Mouse (Mus musculus) embryonic facial prominence, embryonic 12.5 days (tissue): ENCODE results near the gene Trcg1. TPM values are rescaled to one million over a fixed set of nuclear protein-coding genes. Genes with fewer than 3 reads are reported as not detected.

Experiments used
- ATAC-seq: fragments of 200-750 bp; cut with Nextera tagmentation; 2 replicates; pipeline ENCODE4 v1.8.0; 2017; ENCODE audit not compliant: insufficient number of reproducible peaks, insufficient read depth, low FRiP score, low TSS enrichment
- H3K27ac ChIP-seq: fragments of 300-500 bp; sonication (generic); 2 replicates; pipeline ENCODE4 v1.5.1; 2016; ENCODE audit warnings: mild to moderate bottlenecking
- H3K27me3 ChIP-seq: fragments of 300-500 bp; sonication (generic); 2 replicates; pipeline ENCODE4 v1.6.1; 2016; ENCODE audit warnings: mild to moderate bottlenecking, moderate library complexity
- H3K36me3 ChIP-seq: fragments of 300-500 bp; sonication (generic); 2 replicates; pipeline ENCODE4 v1.6.1; 2016; ENCODE audit warnings: mild to moderate bottlenecking
- H3K4me1 ChIP-seq: fragments of 300-500 bp; sonication (generic); 2 replicates; pipeline ENCODE4 v1.6.1; 2016
- H3K4me2 ChIP-seq: fragments of 300-500 bp; sonication (generic); replicated peaks from 2 replicates; pipeline ENCODE4 v1.6.1; 2016; ENCODE audit warnings: mild to moderate bottlenecking, moderate library complexity
- H3K4me3 ChIP-seq: fragments of 300-500 bp; sonication (generic); 2 replicates; pipeline ENCODE4 v1.5.1; 2016; ENCODE audit warnings: mild to moderate bottlenecking
- H3K9ac ChIP-seq: fragments of 300-500 bp; sonication (generic); 2 replicates; pipeline ENCODE4 v1.6.1; 2016; ENCODE audit warnings: mild to moderate bottlenecking, moderate library complexity
- H3K9me3 ChIP-seq: fragments of 300-500 bp; sonication (generic); 2 replicates; pipeline ENCODE4 v1.6.1; 2016; ENCODE audit warnings: mild to moderate bottlenecking, moderate library complexity
- WGBS: fragments of 180-500 bp; shearing (Covaris S2); methylation state at CpG from one replicate; pipeline ENCODE4 v1.1.7; 2016; 5-methylcytosine and 5-hydroxymethylcytosine counted together
- polyA plus RNA-seq: library from polyadenylated mRNA; unstranded; fragments of >200 nt; fragmentation: Nextera tagmentation; extraction: Ambion mirVana; gene quantifications from 2 replicates; pipeline ENCODE4 v1.2.1, GENCODE M21; 2016

Gene Trcg1
- polyA plus RNA-seq, 1 experiment from 2014 or later: not detected

DNA sequence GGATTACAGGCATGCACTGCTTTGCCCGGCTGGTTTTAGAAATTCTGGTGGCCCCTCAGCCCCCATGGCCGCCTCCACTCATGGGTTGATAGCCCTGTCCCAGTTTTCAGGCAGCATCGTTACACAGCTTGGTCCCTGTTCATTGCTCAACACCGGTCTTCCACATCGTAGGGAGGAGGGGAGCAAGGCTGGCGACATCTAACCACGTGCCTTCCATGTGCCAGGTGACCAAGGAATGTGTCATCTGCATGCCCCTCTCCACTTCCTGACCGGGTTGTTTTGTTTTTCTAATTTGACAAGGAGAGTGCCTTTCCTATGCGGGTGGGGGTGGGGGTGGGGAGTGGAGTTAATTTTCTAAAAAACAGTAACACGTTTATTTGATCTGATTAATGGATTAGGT, 31.7 kb downstream of the Trcg1 start:
- Histone ChIP-seq H3K4me3 (no peak overlapping the region), H3K9me3 (no peaks in the 10 kb centered on the region), H3K4me2 (no peak overlapping the region), H3K9ac (no peak overlapping the region), H3K27me3 (0 out of 2 replicates have a peak, but pooled peaks cover 7% of the 10 kb centered on the region), H3K36me3 (no peaks in the 10 kb centered on the region), H3K27ac (no peak overlapping the region), H3K4me1 (peaks cover 27% of the 10 kb centered on the region)
- no peak for ATAC-seq
- WGBS: 23% methylated on average over 10 of the region's 10 CpGs

DNA sequence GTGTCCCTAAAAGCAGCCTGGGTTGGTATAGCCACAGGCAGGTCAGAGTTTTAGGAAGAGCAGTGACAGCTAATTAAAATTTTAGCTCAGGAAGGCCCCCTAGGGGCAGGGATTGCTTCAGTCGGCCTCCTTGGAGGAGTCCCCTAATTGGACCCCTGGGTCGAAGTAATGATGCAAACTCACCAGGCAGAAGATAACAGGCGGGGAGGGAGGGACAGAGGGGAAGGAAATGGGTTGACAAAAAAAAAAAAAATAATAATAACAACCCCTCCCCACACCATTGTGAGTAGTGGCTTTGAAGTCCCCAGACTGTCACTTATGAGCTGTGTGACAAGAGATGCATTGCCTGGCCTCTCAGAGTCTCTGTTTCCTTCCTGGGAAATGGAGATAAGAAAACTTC, 32.2 kb downstream of the Trcg1 start:
- Histone ChIP-seq H3K4me1 (peaks cover 27% of the 10 kb centered on the region), H3K9me3 (no peaks in the 10 kb centered on the region), H3K4me3 (no peak overlapping the region), H3K9ac (no peak overlapping the region), H3K27ac (no peak overlapping the region), H3K36me3 (no peaks in the 10 kb centered on the region), H3K27me3 (0 out of 2 replicates have a peak, but pooled peaks cover 7% of the 10 kb centered on the region), H3K4me2 (no peak overlapping the region)
- WGBS: 19% methylated on average over 3 of the region's 3 CpGs
- ATAC-seq: no peak

- no peak overlapping the region for H3K9ac ChIP-seq
- no peaks in the 10 kb centered on the region for H3K36me3 ChIP-seq
- H3K4me1 ChIP-seq: peaks cover 27% of the 10 kb centered on the region
- no peak for ATAC-seq
- H3K4me2 ChIP-seq: no peak overlapping the region
- H3K4me3 ChIP-seq: no peak overlapping the region
- WGBS: 64% methylated on average over 1 of the region's 1 CpGs
- 0 out of 2 replicates have a peak, but pooled peaks cover 6% of the 10 kb centered on the region for H3K27me3 ChIP-seq
- H3K27ac ChIP-seq: no peak overlapping the region
- no peaks in the 10 kb centered on the region for H3K9me3 ChIP-seq
Observed at GRCm38 (mm10) chr9:57269384-57269783, 33.0 kb downstream of the Trcg1 start.

- Histone ChIP-seq H3K4me2 (no peak overlapping the region), H3K27me3 (no peaks in the 10 kb centered on the region), H3K4me3 (no peak overlapping the region), H3K9ac (no peak overlapping the region), H3K27ac (no peak overlapping the region), H3K36me3 (no peaks in the 10 kb centered on the region), H3K9me3 (no peaks in the 10 kb centered on the region), H3K4me1 (peaks cover 27% of the 10 kb centered on the region)
- no peak for ATAC-seq
- 10% methylated on average over 8 of the region's 8 CpGs for WGBS
Observed at GRCm38 (mm10) chr9:57270399-57270798, 34.0 kb downstream of the Trcg1 start.

DNA sequence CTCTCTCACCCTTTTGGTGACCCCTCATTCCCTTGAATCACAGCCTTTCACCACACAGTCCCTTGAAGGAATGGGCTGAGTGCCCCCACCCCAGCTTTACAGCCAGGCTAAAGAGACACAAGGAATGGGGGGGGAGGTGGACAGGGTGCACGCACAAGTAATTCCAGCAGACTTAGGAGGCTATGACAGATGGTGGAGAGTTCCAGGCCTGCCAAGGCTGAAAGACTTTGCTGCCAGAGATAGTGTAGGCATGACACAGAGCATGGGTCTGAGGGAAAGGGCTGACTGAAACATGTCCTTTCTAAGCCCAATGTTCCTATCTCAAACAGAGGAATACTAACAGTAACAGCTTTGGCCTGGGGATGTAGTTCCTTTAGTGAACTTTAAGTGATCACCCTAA, 34.7 kb downstream of the Trcg1 start:
- Histone ChIP-seq H3K36me3 (no peaks in the 10 kb centered on the region), H3K27me3 (no peaks in the 10 kb centered on the region), H3K27ac (no peak overlapping the region), H3K4me1 (peaks cover 22% of the 10 kb centered on the region), H3K4me3 (no peak overlapping the region), H3K9me3 (no peaks in the 10 kb centered on the region), H3K4me2 (no peak overlapping the region), H3K9ac (no peak overlapping the region)
- WGBS: 14% methylated on average over 1 of the region's 1 CpGs
- ATAC-seq: no peak

DNA sequence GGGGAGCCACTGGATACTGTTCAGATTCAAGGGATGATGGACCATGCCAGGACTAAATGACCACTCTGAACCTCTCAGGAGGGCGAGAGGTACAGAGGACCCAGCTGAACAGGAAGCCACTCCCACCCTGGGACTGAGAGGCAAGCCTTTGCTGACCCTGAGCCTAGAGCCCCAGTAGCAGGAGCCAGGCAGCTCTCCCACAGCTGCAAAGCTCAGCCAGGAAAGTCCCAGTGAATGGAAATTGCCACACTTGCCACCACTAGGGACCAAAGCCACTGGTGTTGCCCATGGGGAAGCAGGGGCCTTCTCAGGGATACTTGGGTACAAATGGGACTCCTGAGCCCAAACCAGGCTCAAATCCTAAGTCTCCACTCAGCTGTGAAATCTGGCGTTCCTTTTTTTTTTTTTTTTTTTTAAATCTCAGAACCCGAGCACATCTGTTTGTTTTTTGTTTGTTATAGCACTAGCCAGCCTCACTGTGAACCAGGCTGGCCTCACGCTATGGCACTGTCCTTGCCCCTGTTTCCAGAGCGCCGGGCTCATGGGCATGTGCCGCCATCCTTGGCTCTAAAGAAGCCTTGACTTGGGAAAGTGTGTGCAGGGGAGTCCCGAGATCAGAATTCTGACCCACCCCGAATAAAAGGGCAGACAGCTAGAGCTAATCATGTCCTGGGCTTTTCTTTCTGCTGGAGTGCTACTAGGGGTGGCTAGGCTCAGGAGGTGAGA, 35.6 kb downstream of the Trcg1 start:
- Histone ChIP-seq H3K4me3 (no peak overlapping the region), H3K9ac (no peak overlapping the region), H3K27ac (no peak overlapping the region), H3K4me2 (no peak overlapping the region), H3K27me3 (no peaks in the 10 kb centered on the region), H3K4me1 (peaks cover 14% of the 10 kb centered on the region; the same call in 1 of the 2 replicates), H3K36me3 (no peaks in the 10 kb centered on the region), H3K9me3 (no peaks in the 10 kb centered on the region)
- ATAC-seq: no peak
- WGBS: 50% methylated on average over 9 of the region's 9 CpGs

DNA sequence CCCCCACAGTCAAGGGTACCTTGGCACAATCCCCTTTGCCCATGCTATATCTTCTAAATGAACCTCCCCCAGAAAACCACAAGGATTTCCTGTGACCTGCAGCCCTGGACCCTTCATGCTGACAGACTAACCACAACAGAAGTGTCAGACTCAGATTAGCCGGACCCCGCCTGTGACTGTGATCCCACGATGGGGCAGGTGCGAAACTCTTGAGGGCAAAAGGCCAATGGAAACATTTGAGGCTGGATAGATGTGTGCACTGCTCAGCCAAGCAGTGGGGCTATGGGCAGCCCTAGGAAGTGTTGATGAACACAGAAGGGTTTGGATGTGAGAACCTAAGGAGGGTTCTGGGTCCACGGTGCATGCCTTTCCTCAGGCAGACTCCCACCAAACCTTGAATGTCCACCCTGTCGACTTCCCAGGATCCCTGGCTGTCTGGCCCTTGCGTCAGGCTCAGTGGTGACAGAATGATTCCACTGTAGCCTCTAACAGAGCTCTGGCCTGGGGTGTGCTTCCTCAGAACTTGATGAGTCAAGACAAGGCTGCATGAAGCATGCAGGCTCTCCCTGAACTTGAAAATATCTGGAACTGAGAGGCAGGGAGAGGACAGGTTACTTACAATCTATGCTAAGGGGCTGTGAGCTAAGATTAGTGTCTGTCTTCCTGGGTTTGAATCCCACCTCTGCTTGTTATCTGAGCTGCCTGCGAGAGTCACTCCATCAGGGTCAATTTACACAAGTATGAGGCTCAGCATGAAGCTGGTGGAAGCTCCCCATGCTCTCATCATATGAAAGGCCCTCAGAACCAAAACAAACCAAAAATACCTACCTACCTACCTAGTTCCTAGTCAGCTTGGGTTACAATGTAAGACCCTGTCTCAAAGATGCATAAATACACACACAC, 36.8 kb downstream of the Trcg1 start:
- Histone ChIP-seq H3K36me3 (no peaks in the 10 kb centered on the region), H3K4me1 (peaks cover 10% of the 10 kb centered on the region; the same call in 1 of the 2 replicates), H3K27me3 (no peaks in the 10 kb centered on the region), H3K4me3 (no peak overlapping the region), H3K9ac (no peak overlapping the region), H3K9me3 (no peaks in the 10 kb centered on the region), H3K27ac (no peak overlapping the region), H3K4me2 (no peak overlapping the region)
- ATAC-seq: no peak
- 59% methylated on average over 8 of the region's 8 CpGs for WGBS

DNA sequence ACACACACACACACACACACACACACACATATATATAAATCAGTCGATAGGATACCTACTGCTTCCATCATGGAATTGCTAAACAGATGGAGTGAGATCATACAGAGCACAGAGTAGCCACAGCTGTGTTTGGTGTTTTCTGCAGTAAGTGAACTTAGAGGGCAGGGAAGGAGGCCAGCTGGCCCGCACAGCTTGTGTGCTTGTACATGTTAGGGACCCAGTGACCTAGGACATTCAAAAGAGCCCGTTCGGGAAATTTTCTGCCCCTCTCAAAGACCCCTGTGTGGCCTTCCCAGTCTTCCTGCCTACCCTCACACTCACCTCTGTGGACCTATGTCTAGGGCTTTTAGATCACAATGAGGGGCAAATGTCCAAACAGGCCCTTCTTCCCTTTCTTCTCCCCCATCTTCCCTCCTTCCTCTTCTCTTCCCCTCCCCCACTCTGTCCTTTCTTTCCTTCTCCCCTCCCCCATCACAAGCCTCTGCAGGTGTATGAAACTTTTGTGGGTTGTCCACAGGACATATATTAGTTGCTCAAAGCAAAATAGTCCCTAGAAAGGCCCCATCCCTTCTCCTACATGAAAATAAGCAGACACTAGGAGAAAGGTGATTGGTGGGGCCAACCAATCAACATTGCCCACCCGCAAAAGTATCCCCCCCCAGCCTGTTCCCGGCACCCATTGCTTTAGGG, 37.6 kb downstream of the Trcg1 start:
- Histone ChIP-seq H3K27ac (no peak overlapping the region), H3K4me3 (no peak overlapping the region), H3K4me1 (peaks cover 10% of the 10 kb centered on the region; the same call in 1 of the 2 replicates), H3K27me3 (no peaks in the 10 kb centered on the region), H3K9me3 (no peaks in the 10 kb centered on the region), H3K4me2 (no peak overlapping the region), H3K36me3 (no peaks in the 10 kb centered on the region), H3K9ac (no peak overlapping the region)
- WGBS: 27% methylated on average over 6 of the region's 6 CpGs
- ATAC-seq: no peak

DNA sequence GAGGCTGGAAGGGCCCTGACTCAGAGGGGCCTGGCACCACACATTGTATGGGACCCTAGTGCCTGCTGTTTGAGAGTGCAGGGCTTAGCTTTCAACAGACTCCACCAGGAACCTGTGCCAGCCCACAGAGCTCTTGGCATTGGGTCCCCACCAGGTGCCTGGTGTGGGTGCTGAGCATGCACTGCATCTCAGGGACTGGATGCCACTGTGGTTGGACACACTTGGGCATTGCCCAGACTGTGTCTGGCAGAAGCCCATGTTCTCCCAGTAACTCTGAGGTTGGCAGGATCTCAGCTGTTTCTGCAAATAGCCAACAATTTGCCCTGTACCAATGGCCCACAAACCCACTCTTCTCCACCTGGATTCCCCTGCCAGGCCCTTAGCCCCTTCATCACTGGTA, 40.0 kb downstream of the Trcg1 start:
- H3K27me3 ChIP-seq: no peaks in the 10 kb centered on the region
- H3K4me2 ChIP-seq: no peak overlapping the region
- H3K27ac ChIP-seq: no peak overlapping the region
- H3K9ac ChIP-seq: no peak overlapping the region
- ATAC-seq: no peak
- no peaks in the 10 kb centered on the region for H3K36me3 ChIP-seq
- peaks cover 7% of the 10 kb centered on the region; the same call in 1 of the 2 replicates for H3K4me1 ChIP-seq
- no peaks in the 10 kb centered on the region for H3K9me3 ChIP-seq
- H3K4me3 ChIP-seq: no peak overlapping the region

DNA sequence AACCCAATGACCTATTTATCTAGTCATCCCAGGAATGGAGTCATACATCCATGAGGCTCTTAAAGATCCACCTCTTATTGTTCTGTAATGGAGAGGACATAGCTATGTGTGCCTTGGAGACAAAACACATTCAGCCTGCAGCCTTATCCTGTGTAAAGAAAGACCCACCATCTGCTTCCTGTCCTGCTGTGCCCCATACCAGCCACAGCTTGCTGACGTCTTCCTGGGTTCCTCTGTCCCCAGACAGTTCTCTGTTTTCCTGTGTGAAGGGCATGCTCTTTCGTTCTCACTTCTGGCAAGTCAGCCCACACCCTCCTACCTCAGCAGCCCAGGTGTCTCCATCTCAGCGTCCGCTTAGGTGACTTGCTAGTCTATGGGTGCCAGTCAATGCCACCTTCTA, 41.9 kb downstream of the Trcg1 start:
- Histone ChIP-seq H3K4me1 (peaks cover 8% of the 10 kb centered on the region), H3K27me3 (no peaks in the 10 kb centered on the region), H3K27ac (no peak overlapping the region), H3K36me3 (no peaks in the 10 kb centered on the region), H3K9me3 (no peaks in the 10 kb centered on the region), H3K4me3 (no peak overlapping the region), H3K4me2 (no peak overlapping the region), H3K9ac (no peak overlapping the region)
- WGBS: 65% methylated on average over 4 of the region's 4 CpGs
- no peak for ATAC-seq

DNA sequence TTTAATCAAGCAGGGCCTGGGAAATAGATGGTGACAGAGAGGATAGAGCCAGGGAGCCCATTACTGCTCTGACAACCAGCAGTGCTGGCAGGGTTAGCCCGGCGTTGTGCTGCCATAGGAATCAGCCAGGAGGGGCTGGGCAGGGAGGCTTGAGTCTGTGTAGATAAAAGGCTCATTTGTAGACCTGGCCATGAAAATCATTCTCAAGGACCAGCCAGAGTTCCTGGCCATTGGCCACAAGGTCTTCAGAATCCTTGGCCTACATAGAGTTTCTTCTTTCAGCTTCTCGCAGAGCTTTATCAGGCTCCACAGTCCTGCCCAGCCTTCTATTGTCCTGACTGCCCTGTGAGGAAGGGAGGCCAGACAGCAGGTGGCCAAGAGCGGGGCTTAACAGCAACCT, 43.1 kb downstream of the Trcg1 start:
- no peak for ATAC-seq
- Histone ChIP-seq H3K9ac (no peak overlapping the region), H3K27me3 (no peaks in the 10 kb centered on the region), H3K4me1 (peaks cover 8% of the 10 kb centered on the region), H3K4me2 (no peak overlapping the region), H3K4me3 (no peak overlapping the region), H3K36me3 (no peaks in the 10 kb centered on the region), H3K27ac (no peak overlapping the region), H3K9me3 (no peaks in the 10 kb centered on the region)
- WGBS: 71% methylated on average over 4 of the region's 4 CpGs
